Mouse (Mus musculus) neural tube, embryonic 10.5 days (tissue): ENCODE data around the gene Twnk.

Experiments
- DNase-seq: peaks from one replicate; pipeline ENCODE4 v3.0.0-alpha.2; 2017; ENCODE audit warnings: low spot score; ENCODE audit errors: extremely low spot score

The Twnk gene

GRCm38 (mm10) chr19:45002301-45002700 is 3.2 kb upstream of the Twnk start:
- no peak for DNase-seq

- DNase-seq, result no peak
Observed at GRCm38 (mm10) chr19:45003740-45004516, 1.5 kb upstream of the Twnk start.

DNA sequence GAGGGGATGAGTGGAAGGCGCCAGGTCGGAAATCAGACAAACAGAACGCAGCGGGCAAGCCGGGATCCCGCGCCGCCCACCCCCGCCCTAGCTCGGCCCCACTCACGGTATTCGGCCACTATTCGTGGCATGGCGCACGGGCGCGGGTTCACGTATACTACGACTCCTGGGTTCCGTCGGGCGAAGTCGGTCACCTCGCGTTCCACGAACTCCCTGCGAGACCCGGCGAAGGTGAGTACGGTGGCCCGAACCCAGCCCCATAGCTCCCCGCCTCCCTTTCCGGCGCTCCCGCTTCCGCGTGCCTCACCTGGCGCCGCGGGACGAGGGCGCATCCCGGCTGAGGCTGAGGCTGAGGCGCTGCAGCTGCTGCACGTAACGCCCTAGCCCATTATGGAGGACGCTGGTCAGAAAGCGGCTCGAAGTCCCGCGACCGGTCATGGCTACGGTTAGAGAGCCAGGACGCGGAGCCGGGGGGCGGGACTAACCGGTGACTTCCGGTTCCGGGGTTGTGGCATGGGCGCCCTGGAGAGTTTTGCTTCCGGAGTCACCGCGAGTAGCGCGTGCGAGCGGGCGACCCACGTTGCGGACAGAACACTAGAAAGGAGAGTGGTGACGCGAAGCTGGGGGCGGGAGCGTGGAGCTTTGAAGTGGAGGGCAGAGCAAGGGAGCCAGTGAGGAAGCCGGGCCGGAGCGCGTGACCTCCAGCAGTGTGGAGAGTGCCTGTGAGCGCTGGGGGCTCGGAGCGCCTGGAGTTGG is 672 bp downstream of the Twnk start, which contains the start of gene Mrpl43:
Mrpl43 (minus strand) TSS at position 486 of the 756 bp plus-strand sequence.
- peak; percentile 98 for DNase-seq

DNA sequence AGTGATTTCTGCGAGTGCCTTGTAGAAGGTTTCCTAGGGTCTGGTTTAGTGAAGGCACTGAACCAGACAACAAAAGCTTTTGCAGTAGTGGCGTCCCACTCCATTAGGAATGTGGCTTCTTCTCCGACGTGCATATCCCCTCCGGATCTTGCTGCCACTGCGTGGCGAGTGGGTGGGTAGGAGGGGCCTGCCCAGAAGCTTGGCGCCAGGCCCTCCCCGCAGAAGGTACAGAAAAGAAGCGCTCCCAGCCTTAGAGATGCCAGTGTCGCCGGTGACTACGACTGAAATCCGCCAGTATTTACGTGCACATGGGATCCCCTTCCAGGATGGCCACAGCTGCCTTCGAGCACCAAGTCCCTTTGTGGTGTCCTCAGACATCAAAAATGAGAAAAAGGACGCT is 1.6 kb downstream of the Twnk start:
- no peak for DNase-seq

- no peak for DNase-seq
Observed at GRCm38 (mm10) chr19:45007425-45008191, 2.1 kb downstream of the Twnk start.

DNA sequence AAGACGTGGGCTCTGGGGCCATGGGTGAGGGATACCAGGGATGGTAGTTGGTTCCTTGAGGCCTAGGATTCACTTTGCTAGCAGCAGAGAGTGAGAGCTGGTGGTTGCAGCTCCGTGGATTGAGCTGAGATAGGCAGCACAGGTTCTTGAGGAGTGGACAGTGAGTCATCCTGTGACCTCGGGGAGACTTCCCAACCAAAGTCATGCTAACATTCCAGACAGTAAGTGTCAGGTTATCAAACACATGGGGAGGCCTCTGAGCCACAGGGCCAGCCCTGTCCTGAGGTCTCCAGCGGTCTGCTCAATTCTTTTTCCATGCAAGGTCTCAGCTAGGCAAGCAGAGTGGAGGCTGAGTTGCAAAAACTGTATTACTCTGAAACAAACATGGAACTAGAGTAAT is 5.2 kb downstream of the Twnk start:
- DNase-seq, result no peak

GRCm38 (mm10) chr19:45012219-45012618 is 6.8 kb downstream of the Twnk start:
- no peak for DNase-seq

- no peak for DNase-seq
Observed at GRCm38 (mm10) chr19:45012636-45013035, 7.2 kb downstream of the Twnk start.

GRCm38 (mm10) chr19:45013581-45014225 is 8.2 kb downstream of the Twnk start:
- no peak for DNase-seq

GRCm38 (mm10) chr19:45014335-45014971 is 9.0 kb downstream of the Twnk start, which contains the start of gene Lzts2:
Gene Lzts2, plus strand, starts transcription at chr19:45014414.
- peak; percentile 47 for DNase-seq

DNA sequence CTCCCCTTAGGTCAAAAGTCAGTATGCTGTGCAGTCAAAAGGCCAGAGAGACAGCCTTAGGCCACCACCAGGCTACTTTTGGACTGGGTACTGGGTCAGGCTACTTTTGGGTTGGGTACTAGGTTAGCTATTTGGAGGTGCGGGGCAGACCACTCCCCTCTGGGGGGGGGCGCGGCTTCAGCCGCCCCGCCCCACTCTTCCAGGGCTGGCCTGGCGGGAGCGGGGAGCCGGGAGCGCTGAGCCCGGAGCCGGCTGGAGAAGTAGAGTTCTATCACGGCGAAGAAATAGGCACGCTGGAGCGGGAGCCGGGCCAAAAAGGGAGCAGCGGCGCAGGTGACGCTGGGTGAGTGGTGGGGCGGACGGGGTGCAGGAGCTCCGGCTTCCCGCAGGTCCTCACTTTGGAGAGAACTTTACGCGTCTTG is 9.5 kb downstream of the Twnk start:
- DNase-seq, result peak; percentile 53

DNA sequence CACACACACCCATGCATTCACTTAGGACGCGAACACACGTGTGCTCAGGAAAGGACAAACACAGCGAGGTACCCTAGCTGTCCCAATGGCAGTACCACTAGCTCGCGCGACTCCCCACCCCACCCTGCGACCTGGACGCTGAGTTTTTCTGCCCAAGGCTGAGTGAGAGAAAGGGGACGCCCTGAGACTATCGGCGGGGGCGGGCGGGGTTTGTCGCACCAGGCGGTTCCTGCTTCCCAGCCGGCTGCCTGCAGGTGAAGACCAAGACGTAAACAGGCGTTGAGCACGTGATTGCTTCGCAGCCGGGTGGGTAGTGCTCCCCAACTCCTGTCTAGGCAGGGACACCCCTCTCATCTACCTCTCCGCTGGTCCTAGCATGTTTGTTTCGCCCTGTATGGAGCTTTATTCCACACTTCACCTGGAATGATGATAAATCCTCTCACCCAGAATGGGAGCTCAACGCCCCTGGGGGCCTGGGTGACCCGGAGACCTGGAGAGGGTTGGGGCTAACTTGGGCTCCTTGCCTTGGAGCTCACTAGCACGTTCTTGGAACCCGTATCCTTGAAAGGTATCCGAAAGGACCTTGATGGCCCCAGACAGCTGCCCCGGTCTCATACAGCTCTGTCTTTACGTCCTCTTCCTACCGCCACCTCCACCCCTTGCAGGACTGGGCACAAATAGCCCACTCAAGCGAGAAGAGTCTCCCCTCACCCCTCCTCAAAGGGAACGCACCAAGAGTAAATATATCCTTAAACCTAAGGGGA is 10.2 kb downstream of the Twnk start:
- peak; percentile 54 for DNase-seq

DNA sequence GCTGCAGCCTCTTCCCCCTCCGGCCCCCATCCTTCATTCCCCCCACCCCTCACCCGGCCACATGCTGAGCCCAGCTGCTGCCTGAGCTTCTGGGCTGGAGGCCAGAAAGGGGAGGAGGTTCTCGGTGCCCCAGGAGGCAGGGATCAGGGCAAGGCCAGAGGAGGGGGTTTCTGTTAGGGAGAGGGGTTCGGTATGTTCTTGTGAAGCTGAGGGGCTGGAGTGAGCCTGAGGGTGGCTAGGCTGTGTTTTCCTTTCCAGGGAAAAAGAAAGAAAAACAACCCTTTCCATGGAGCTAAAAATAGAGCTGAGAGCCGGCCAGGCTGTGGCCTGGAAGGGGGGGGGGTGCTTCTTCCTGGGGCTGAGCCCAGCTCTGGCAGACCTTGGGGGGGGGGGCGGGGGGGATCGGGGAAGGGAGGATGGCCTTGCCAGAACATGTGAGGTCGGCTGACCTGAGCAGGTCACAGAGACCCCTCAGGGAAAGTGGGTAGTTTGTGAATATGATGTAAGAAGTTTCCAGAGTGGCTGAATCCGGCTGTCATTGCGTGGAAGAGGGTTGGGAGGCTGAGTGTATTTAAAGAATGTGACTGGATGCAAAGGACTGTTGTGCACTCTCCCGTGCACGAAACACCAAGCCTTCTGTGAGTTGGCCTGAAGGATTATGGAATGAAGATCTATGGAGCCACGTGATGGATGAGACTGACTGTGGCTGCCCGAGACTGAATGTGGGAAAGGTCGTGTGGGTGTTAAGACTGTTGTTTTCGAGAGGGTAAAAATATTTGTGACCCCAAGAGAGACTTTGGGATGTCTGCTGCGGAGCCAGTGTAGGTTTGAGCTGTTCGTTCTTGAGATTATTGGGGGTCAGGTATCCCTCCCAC is 11.1 kb downstream of the Twnk start:
- DNase-seq, result peak; percentile 78

- peak; percentile 88 for DNase-seq
Observed at GRCm38 (mm10) chr19:45017216-45017771, 11.8 kb downstream of the Twnk start.

- DNase-seq, result peak; percentile 86
Observed at GRCm38 (mm10) chr19:45017909-45018308, 12.4 kb downstream of the Twnk start.

DNA sequence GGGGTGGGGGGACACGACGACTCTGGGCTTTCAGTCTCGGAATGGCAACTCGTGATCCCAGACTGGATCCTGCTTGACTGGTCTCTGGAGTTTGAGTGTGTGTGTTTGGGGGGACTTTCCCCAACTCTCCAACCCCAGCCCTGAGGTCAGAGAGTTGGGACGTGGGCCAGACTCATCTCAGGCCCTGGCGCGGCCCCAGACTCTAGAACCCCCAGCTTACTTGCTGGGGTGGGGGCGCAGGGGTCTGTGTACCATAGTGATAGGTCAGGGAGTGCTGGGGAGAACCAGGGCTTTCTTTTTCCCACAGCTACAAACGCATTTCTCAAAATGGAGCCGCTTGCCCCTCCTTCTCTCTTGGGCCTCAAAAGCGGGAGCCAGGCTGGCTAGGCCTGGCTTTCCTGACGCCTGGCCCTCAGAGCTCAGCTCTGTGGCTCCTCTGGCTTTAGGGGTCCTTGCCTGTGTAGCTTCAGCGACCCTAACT is 12.9 kb downstream of the Twnk start:
- peak; percentile 61 for DNase-seq

DNA sequence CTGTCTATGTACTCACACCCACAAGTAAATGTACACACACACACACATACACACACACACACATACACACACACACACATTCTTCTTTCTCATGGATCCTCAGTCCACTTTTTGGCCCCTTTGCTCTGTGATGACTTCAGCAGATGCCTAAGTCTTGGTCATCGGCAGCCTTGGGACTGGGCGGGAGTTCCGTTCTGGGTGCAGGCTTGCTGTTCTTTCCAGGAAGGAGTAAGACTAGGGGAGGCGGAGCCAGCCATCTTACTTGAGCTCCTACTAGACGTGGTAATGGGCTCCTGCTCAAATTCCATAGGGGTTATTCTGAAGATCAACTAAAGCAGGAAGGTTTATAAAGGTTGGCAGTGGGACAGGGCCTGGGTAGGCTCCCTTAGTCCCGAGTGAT is 14.9 kb downstream of the Twnk start:
- DNase-seq, result no peak

DNA sequence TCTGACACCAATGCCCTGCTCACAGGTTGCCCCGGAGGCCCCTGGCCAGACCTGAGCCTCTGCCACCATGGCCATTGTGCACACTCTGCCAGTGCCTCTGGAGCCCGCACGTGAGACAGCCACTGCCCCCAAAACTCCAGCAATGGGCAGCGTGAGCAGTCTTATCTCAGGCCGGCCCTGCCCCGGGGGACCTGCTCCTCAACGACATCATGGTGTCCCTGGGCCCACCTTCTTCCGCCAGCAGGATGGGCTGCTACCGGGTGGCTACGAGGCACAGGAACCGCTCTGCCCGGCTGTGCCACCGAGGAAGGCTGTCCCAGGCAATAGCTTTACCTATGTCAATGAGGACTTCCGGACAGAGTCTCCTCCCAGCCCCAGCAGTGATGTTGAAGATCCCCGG is 15.9 kb downstream of the Twnk start:
- no peak for DNase-seq

GRCm38 (mm10) chr19:45023993-45024392 is 18.5 kb downstream of the Twnk start:
- DNase-seq, result no peak
